Mouse (Mus musculus) adrenal gland, postnatal 14 days (tissue): Measurements from ENCODE around the gene Naa80. TPM values are rescaled to one million over a fixed set of nuclear protein-coding genes. Genes with fewer than 3 reads are reported as not detected.
"Not testable (repeated sequence)": the region's sequence is repeated elsewhere in the genome, so short reads cannot be mapped to it uniquely, and the experiment has no call there.

Experiments used
- DNase-seq: peaks from one replicate; pipeline ENCODE4 v3.0.0; 2021; ENCODE audit warnings: mixed read lengths
- total RNA-seq: library from RNA; stranded (reverse); gene quantifications from 2 replicates; pipeline ENCODE4 v1.2.3, GENCODE M21; 2021

Gene Naa80
- total RNA-seq, 1 experiment from 2014 or later = 19.6 TPM

GRCm38 (mm10) chr9:107573774-107574173, 4.9 kb upstream of the Naa80 start:
- DNase-seq = not testable (repeated sequence)

- no peak for DNase-seq
These were observed 2.9 kb upstream of the Naa80 start for GRCm38 (mm10) chr9:107575579-107576356.

GRCm38 (mm10) chr9:107576357-107577107, 2.2 kb upstream of the Naa80 start, which contains the start of gene Hyal1:
TSS of gene Hyal1 (plus strand) at chr9:107576927.
- DNase-seq = peak; percentile 91

GRCm38 (mm10) chr9:107577871-107578270, 816 bp upstream of the Naa80 start:
- peak; percentile 39 for DNase-seq

GRCm38 (mm10) chr9:107579023-107579900, 575 bp downstream of the Naa80 start:
- DNase-seq = no peak

- DNase-seq = peak; percentile 95
These were observed 2.0 kb downstream of the Naa80 start, which contains the start of gene Hyal3 for GRCm38 (mm10) chr9:107580501-107581317. TSS of gene Hyal3 (plus strand) at chr9:107580818.

GRCm38 (mm10) chr9:107581584-107581983, 2.9 kb downstream of the Naa80 start:
- DNase-seq = no peak

GRCm38 (mm10) chr9:107582509-107583062, 3.9 kb downstream of the Naa80 start:
- no peak for DNase-seq

- no peak for DNase-seq
These were observed 4.5 kb downstream of the Naa80 start for GRCm38 (mm10) chr9:107583174-107583573.

GRCm38 (mm10) chr9:107586504-107586903, 7.8 kb downstream of the Naa80 start:
- no peak for DNase-seq

GRCm38 (mm10) chr9:107586974-107587832, 8.5 kb downstream of the Naa80 start, which contains the start of gene Ifrd2:
TSS of gene Ifrd2 (plus strand) at chr9:107587642.
- peak; percentile 98 for DNase-seq

- peak; percentile 81 for DNase-seq
These were observed 9.3 kb downstream of the Naa80 start for GRCm38 (mm10) chr9:107587833-107588639.

GRCm38 (mm10) chr9:107590058-107590772, 11.5 kb downstream of the Naa80 start:
- DNase-seq = no peak

- no peak for DNase-seq
These were observed 12.0 kb downstream of the Naa80 start for GRCm38 (mm10) chr9:107590773-107591060.

GRCm38 (mm10) chr9:107593101-107593976, 14.7 kb downstream of the Naa80 start:
- DNase-seq = no peak

- no peak for DNase-seq
These were observed 15.8 kb downstream of the Naa80 start for GRCm38 (mm10) chr9:107594281-107595062.
